11 mouse cellular contexts compared by ENCODE assay signal in genomic region chr13:64402006-64402405, GRCm38 (mm10). TPM values are rescaled to one million over a fixed set of nuclear protein-coding genes. Genes with fewer than 3 reads are reported as not detected.
DNase-seq lines count a peak whose midpoint lies in the region; ATAC-seq lines count a peak whose summit lies in the region.
"Had no signal": no experiment of that assay in that cellular context is flagged by ENCODE, and none has a peak within 500 bp of the region (broad histone marks: within the 10 kb centered on the region; RNA-seq: fewer than 3 reads in every experiment).

No protein-coding gene starts in this region.

- 27% methylated on average over 3 of the region's 3 CpGs for WGBS in embryonic facial prominence, embryonic 15.5 days

- no peak overlapping the region for H3K9ac ChIP-seq in embryonic facial prominence, embryonic 15.5 days
- H3K9ac ChIP-seq: forebrain, embryonic 12.5 days; hindbrain, embryonic 15.5 days had no signal

- ATAC-seq in embryonic facial prominence, embryonic 15.5 days (ENCODE audit: insufficient number of reproducible peaks, low FRiP score, low TSS enrichment, low read depth): no peak
- ATAC-seq in monocyte, adult 5-6 weeks (replicated peaks; ENCODE audit: insufficient number of reproducible peaks, low FRiP score, low TSS enrichment, poor library complexity, severe bottlenecking): peak; percentile 78
- ATAC-seq: midbrain, embryonic 16.5 days had no signal

- peak; percentile 29 for DNase-seq in layer of hippocampus, adult 9-11 months
- no peak for DNase-seq in layer of hippocampus, adult 18-20 months (ENCODE audit: low spot score in 2 of 2)
- peak; percentile 45 for DNase-seq in kidney, postnatal 14 days
- DNase-seq in MN1 (ENCODE audit: low spot score): no peak
- no peak for DNase-seq in urinary bladder, postnatal 10 days (ENCODE audit: low spot score)
- DNase-seq: right cerebral cortex, postnatal 14 days had no signal

- no peak overlapping the region for H3K4me3 ChIP-seq in embryonic facial prominence, embryonic 15.5 days (replicated peaks)
- H3K4me3 ChIP-seq: forebrain, embryonic 12.5 days; hindbrain, embryonic 15.5 days had no signal

- H3K4me1 ChIP-seq in embryonic facial prominence, embryonic 15.5 days: 0 out of 2 replicates have a peak, but pooled peaks cover 9% of the 10 kb centered on the region
- H3K4me1 ChIP-seq: forebrain, embryonic 12.5 days; hindbrain, embryonic 15.5 days had no signal

- no peaks in the 10 kb centered on the region for H3K36me3 ChIP-seq in embryonic facial prominence, embryonic 15.5 days
- H3K36me3 ChIP-seq: forebrain, embryonic 12.5 days; hindbrain, embryonic 15.5 days had no signal

- H3K9me3 ChIP-seq in embryonic facial prominence, embryonic 15.5 days (replicated peaks): no peaks in the 10 kb centered on the region
- H3K9me3 ChIP-seq: forebrain, embryonic 12.5 days; hindbrain, embryonic 15.5 days had no signal

- H3K27ac ChIP-seq in embryonic facial prominence, embryonic 15.5 days (replicated peaks): 0 out of 2 replicates have a peak overlapping the region, but pooled peaks have one; percentile 17
- H3K27ac ChIP-seq: forebrain, embryonic 12.5 days; hindbrain, embryonic 15.5 days had no signal

- H3K27me3 ChIP-seq in embryonic facial prominence, embryonic 15.5 days: no peaks in the 10 kb centered on the region
- H3K27me3 ChIP-seq: forebrain, embryonic 12.5 days; hindbrain, embryonic 15.5 days had no signal

- no peak overlapping the region for H3K4me2 ChIP-seq in embryonic facial prominence, embryonic 15.5 days (replicated peaks)
- H3K4me2 ChIP-seq: forebrain, embryonic 12.5 days; hindbrain, embryonic 15.5 days had no signal

RNA-seq across cellular contexts. Expression of gene Cdk20, which starts 30.1 kb away (rescaled TPM):
- 10 to 100 TPM; 11.6 to 15.5 TPM for total RNA-seq in layer of hippocampus, adult 18-20 months (2021)
- 14.9 and 16.8 TPM in 2 replicates for polyA plus RNA-seq in embryonic facial prominence, embryonic 15.5 days (2015; fragmentation: Nextera tagmentation; extraction: Ambion mirVana)
- 0.43 to 2.3 TPM (median 2.0 TPM) in 3 replicates for total RNA-seq in monocyte, adult 5-6 weeks (2017)

RNA-seq across cellular contexts. Expression of gene Ctsl, which starts 31.3 kb away (rescaled TPM):
- total RNA-seq in layer of hippocampus, adult 18-20 months (2021): 100 to 1,000 TPM in 1 of 2 experiments, 10 to 100 TPM in 1; 94.1 to 102 TPM
- 193 and 195 TPM in 2 replicates for polyA plus RNA-seq in embryonic facial prominence, embryonic 15.5 days (2015; fragmentation: Nextera tagmentation; extraction: Ambion mirVana)
- total RNA-seq in monocyte, adult 5-6 weeks (2017): 28.5 to 79.3 TPM (median 45.6 TPM) in 3 replicates

Comparison
In these comparisons a context has a peak if more than half of its experiments do, and no peak if none do; other contexts are left out.
1. DNase-seq: peak in layer of hippocampus, adult 9-11 months (single experiment) and kidney, postnatal 14 days (single experiment); none in layer of hippocampus, adult 18-20 months (0 of 2), MN1 (single experiment) and urinary bladder, postnatal 10 days (single experiment).